Mouse (Mus musculus): ENCODE measurements around the gene Gtsf1l. TPM values are rescaled to one million over a fixed set of nuclear protein-coding genes. Genes with fewer than 3 reads are reported as not detected.

Gene Gtsf1l
- polyA plus RNA-seq, 1 experiment from 2014 or later: not detected

GRCm38 (mm10) chr2:163074006-163074405, 13.6 kb downstream of the Gtsf1l start:
- no peak for ATAC-seq
- H3K4me1 ChIP-seq (ENCODE audit: control insufficient read depth, insufficient read depth, low read length): 0 out of 2 replicates have a peak, but pooled peaks cover 6% of the 10 kb centered on the region
- no peaks in the 10 kb centered on the region for H3K9me3 ChIP-seq (ENCODE audit: control insufficient read depth, low read length)
- H3K27me3 ChIP-seq (replicated peaks; ENCODE audit: control insufficient read depth, insufficient read depth, low read length): no peaks in the 10 kb centered on the region
- peaks cover 3% of the 10 kb centered on the region for H3K36me3 ChIP-seq (ENCODE audit: control insufficient read depth, insufficient read depth, low read length)
- WGBS: 83% methylated on average over 7 of the region's 7 CpGs
- H3K4me3 ChIP-seq (ENCODE audit: low read length): no peak overlapping the region
- H3K4me2 ChIP-seq (ENCODE audit: low read depth, low read length): no peak overlapping the region
- H3K27ac ChIP-seq (ENCODE audit: low read length): no peak overlapping the region
- no peak overlapping the region for H3K9ac ChIP-seq (ENCODE audit: low read depth, low read length)

GRCm38 (mm10) chr2:163073023-163073757, 14.5 kb downstream of the Gtsf1l start:
- ATAC-seq: peak; percentile 89
- Histone ChIP-seq H3K4me1 (ENCODE audit: control insufficient read depth, insufficient read depth, low read length) (0 out of 2 replicates have a peak, but pooled peaks cover 6% of the 10 kb centered on the region), H3K9me3 (ENCODE audit: control insufficient read depth, low read length) (no peaks in the 10 kb centered on the region), H3K27me3 (replicated peaks; ENCODE audit: control insufficient read depth, insufficient read depth, low read length) (no peaks in the 10 kb centered on the region), H3K9ac (ENCODE audit: low read depth, low read length) (0 out of 2 replicates have a peak overlapping the region, but pooled peaks have one; percentile 21), H3K4me3 (ENCODE audit: low read length) (no peak overlapping the region), H3K27ac (ENCODE audit: low read length) (peak overlapping the region; percentile 76), H3K36me3 (ENCODE audit: control insufficient read depth, insufficient read depth, low read length) (peaks cover 3% of the 10 kb centered on the region), H3K4me2 (ENCODE audit: low read depth, low read length) (peak overlapping the region; percentile 3; the same call in 1 of the 2 replicates)
- WGBS: 51% methylated on average over 9 of the region's 9 CpGs

GRCm38 (mm10) chr2:163071590-163071989, 16.1 kb downstream of the Gtsf1l start:
- H3K27me3 ChIP-seq (replicated peaks; ENCODE audit: control insufficient read depth, insufficient read depth, low read length): no peaks in the 10 kb centered on the region
- H3K9me3 ChIP-seq (ENCODE audit: control insufficient read depth, low read length): no peaks in the 10 kb centered on the region
- no peak overlapping the region for H3K4me3 ChIP-seq (ENCODE audit: low read length)
- no peak overlapping the region for H3K27ac ChIP-seq (ENCODE audit: low read length)
- 73% methylated on average over 3 of the region's 3 CpGs for WGBS
- 0 out of 2 replicates have a peak, but pooled peaks cover 6% of the 10 kb centered on the region for H3K4me1 ChIP-seq (ENCODE audit: control insufficient read depth, insufficient read depth, low read length)
- no peaks in the 10 kb centered on the region; the same call in 1 of the 2 replicates for H3K36me3 ChIP-seq (ENCODE audit: control insufficient read depth, insufficient read depth, low read length)
- no peak overlapping the region for H3K9ac ChIP-seq (ENCODE audit: low read depth, low read length)
- ATAC-seq: no peak
- H3K4me2 ChIP-seq (ENCODE audit: low read depth, low read length): no peak overlapping the region

GRCm38 (mm10) chr2:163070213-163070612, 17.4 kb downstream of the Gtsf1l start:
- Histone ChIP-seq H3K27me3 (replicated peaks; ENCODE audit: control insufficient read depth, insufficient read depth, low read length) (no peaks in the 10 kb centered on the region), H3K4me1 (ENCODE audit: control insufficient read depth, insufficient read depth, low read length) (0 out of 2 replicates have a peak, but pooled peaks cover 6% of the 10 kb centered on the region), H3K4me3 (ENCODE audit: low read length) (no peak overlapping the region), H3K27ac (ENCODE audit: low read length) (no peak overlapping the region), H3K9me3 (ENCODE audit: control insufficient read depth, low read length) (no peaks in the 10 kb centered on the region), H3K36me3 (ENCODE audit: control insufficient read depth, insufficient read depth, low read length) (no peaks in the 10 kb centered on the region; the same call in 1 of the 2 replicates), H3K9ac (ENCODE audit: low read depth, low read length) (no peak overlapping the region), H3K4me2 (ENCODE audit: low read depth, low read length) (no peak overlapping the region)
- no peak for ATAC-seq
- WGBS: 83% methylated on average over 3 of the region's 3 CpGs

- Histone ChIP-seq H3K4me2 (ENCODE audit: low read depth, low read length) (no peak overlapping the region), H3K27ac (ENCODE audit: low read length) (no peak overlapping the region), H3K9me3 (ENCODE audit: control insufficient read depth, low read length) (no peaks in the 10 kb centered on the region), H3K4me1 (ENCODE audit: control insufficient read depth, insufficient read depth, low read length) (no peaks in the 10 kb centered on the region), H3K27me3 (replicated peaks; ENCODE audit: control insufficient read depth, insufficient read depth, low read length) (no peaks in the 10 kb centered on the region), H3K9ac (ENCODE audit: low read depth, low read length) (no peak overlapping the region), H3K36me3 (ENCODE audit: control insufficient read depth, insufficient read depth, low read length) (no peaks in the 10 kb centered on the region), H3K4me3 (ENCODE audit: low read length) (no peak overlapping the region)
- 77% methylated on average over 1 of the region's 1 CpGs for WGBS
- 0 out of 2 replicates have a peak, but pooled peaks have one; percentile 43 for ATAC-seq
These were observed 20.4 kb downstream of the Gtsf1l start for GRCm38 (mm10) chr2:163067233-163067632.

GRCm38 (mm10) chr2:163066326-163066725, 21.3 kb downstream of the Gtsf1l start:
- ATAC-seq: no peak

GRCm38 (mm10) chr2:163062119-163062508, 25.5 kb downstream of the Gtsf1l start:
- no peaks in the 10 kb centered on the region for H3K36me3 ChIP-seq (ENCODE audit: control insufficient read depth, insufficient read depth, low read length)
- H3K4me1 ChIP-seq (ENCODE audit: control insufficient read depth, insufficient read depth, low read length): no peaks in the 10 kb centered on the region
- ATAC-seq: no peak
- no peaks in the 10 kb centered on the region for H3K27me3 ChIP-seq (replicated peaks; ENCODE audit: control insufficient read depth, insufficient read depth, low read length)
- H3K27ac ChIP-seq (ENCODE audit: low read length): no peak overlapping the region
- no peaks in the 10 kb centered on the region for H3K9me3 ChIP-seq (ENCODE audit: control insufficient read depth, low read length)
- 80% methylated on average over 6 of the region's 6 CpGs for whole genome bisulfite sequencing
- H3K9ac ChIP-seq (ENCODE audit: low read depth, low read length): no peak overlapping the region
- no peak overlapping the region for H3K4me3 ChIP-seq (ENCODE audit: low read length)
- H3K4me2 ChIP-seq (ENCODE audit: low read depth, low read length): no peak overlapping the region

More at GRCm38 (mm10) chr2:163066326-163066725, 21.3 kb downstream of the Gtsf1l start:
- H3K9ac ChIP-seq (ENCODE audit: low read depth, low read length): no peak overlapping the region
- WGBS: 92% methylated on average over 6 of the region's 6 CpGs
- no peaks in the 10 kb centered on the region for H3K9me3 ChIP-seq (ENCODE audit: control insufficient read depth, low read length)
- H3K4me2 ChIP-seq (ENCODE audit: low read depth, low read length): no peak overlapping the region
- no peak overlapping the region for H3K4me3 ChIP-seq (ENCODE audit: low read length)
- H3K36me3 ChIP-seq (ENCODE audit: control insufficient read depth, insufficient read depth, low read length): no peaks in the 10 kb centered on the region
- H3K27me3 ChIP-seq (replicated peaks; ENCODE audit: control insufficient read depth, insufficient read depth, low read length): no peaks in the 10 kb centered on the region
- no peaks in the 10 kb centered on the region for H3K4me1 ChIP-seq (ENCODE audit: control insufficient read depth, insufficient read depth, low read length)
- H3K27ac ChIP-seq (ENCODE audit: low read length): no peak overlapping the region

- 80% methylated on average over 8 of the region's 8 CpGs for WGBS
- Histone ChIP-seq H3K4me2 (ENCODE audit: low read depth, low read length) (no peak overlapping the region), H3K9ac (ENCODE audit: low read depth, low read length) (no peak overlapping the region), H3K27me3 (replicated peaks; ENCODE audit: control insufficient read depth, insufficient read depth, low read length) (no peaks in the 10 kb centered on the region), H3K9me3 (ENCODE audit: control insufficient read depth, low read length) (no peaks in the 10 kb centered on the region), H3K4me3 (ENCODE audit: low read length) (no peak overlapping the region), H3K27ac (ENCODE audit: low read length) (no peak overlapping the region), H3K36me3 (ENCODE audit: control insufficient read depth, insufficient read depth, low read length) (no peaks in the 10 kb centered on the region), H3K4me1 (ENCODE audit: control insufficient read depth, insufficient read depth, low read length) (no peaks in the 10 kb centered on the region)
- no peak for ATAC-seq
These were observed 26.2 kb downstream of the Gtsf1l start for GRCm38 (mm10) chr2:163061203-163062118.

- H3K9me3 ChIP-seq (ENCODE audit: control insufficient read depth, low read length): no peaks in the 10 kb centered on the region
- H3K27ac ChIP-seq (ENCODE audit: low read length): no peak overlapping the region
- 84% methylated on average over 6 of the region's 6 CpGs for WGBS
- ATAC-seq: no peak
- H3K27me3 ChIP-seq (replicated peaks; ENCODE audit: control insufficient read depth, insufficient read depth, low read length): no peaks in the 10 kb centered on the region
- H3K36me3 ChIP-seq (ENCODE audit: control insufficient read depth, insufficient read depth, low read length): no peaks in the 10 kb centered on the region
- no peak overlapping the region for H3K4me3 ChIP-seq (ENCODE audit: low read length)
- no peak overlapping the region for H3K4me2 ChIP-seq (ENCODE audit: low read depth, low read length)
- no peak overlapping the region for H3K9ac ChIP-seq (ENCODE audit: low read depth, low read length)
- H3K4me1 ChIP-seq (ENCODE audit: control insufficient read depth, insufficient read depth, low read length): peaks cover 7% of the 10 kb centered on the region
These were observed 27.0 kb downstream of the Gtsf1l start for GRCm38 (mm10) chr2:163060630-163061029.

Measured in intestine, embryonic 16.5 days (tissue).